Mouse (Mus musculus) liver, embryonic 12.5 days (tissue): Measurements from ENCODE around the gene Acbd3. TPM values are rescaled to one million over a fixed set of nuclear protein-coding genes. Genes with fewer than 3 reads are reported as not detected.

ENCODE experiments used
- ATAC-seq: fragments of 200-750 bp; cut with Nextera tagmentation; 2 replicates; pipeline ENCODE4 v1.8.0; 2017; ENCODE audit warnings: moderate number of reproducible peaks, mild to moderate bottlenecking, moderate library complexity
- H3K27ac ChIP-seq: fragments of 300-500 bp; sonication (generic); 2 replicates; pipeline ENCODE4 v1.5.1; 2016; ENCODE audit warnings: mild to moderate bottlenecking
- H3K27me3 ChIP-seq: fragments of 300-500 bp; sonication (generic); replicated peaks from 2 replicates; pipeline ENCODE4 v1.6.1; 2016; ENCODE audit warnings: mild to moderate bottlenecking, moderate library complexity
- H3K36me3 ChIP-seq: fragments of 300-500 bp; sonication (generic); 2 replicates; pipeline ENCODE4 v1.6.1; 2016; ENCODE audit warnings: mild to moderate bottlenecking, moderate library complexity
- H3K4me1 ChIP-seq: fragments of 300-500 bp; sonication (generic); 2 replicates; pipeline ENCODE4 v1.6.1; 2016
- H3K4me2 ChIP-seq: fragments of 300-500 bp; sonication (generic); 2 replicates; pipeline ENCODE4 v1.6.1; 2016; ENCODE audit warnings: mild to moderate bottlenecking, moderate library complexity
- H3K4me3 ChIP-seq: fragments of 300-500 bp; sonication (generic); 2 replicates; pipeline ENCODE4 v1.5.1; 2016; ENCODE audit warnings: mild to moderate bottlenecking, moderate library complexity
- H3K9ac ChIP-seq: fragments of 300-500 bp; sonication (generic); 2 replicates; pipeline ENCODE4 v1.6.1; 2016; ENCODE audit warnings: mild to moderate bottlenecking, moderate library complexity
- H3K9me3 ChIP-seq: fragments of 300-500 bp; sonication (generic); replicated peaks from 2 replicates; pipeline ENCODE4 v1.6.1; 2016; ENCODE audit warnings: mild to moderate bottlenecking, moderate library complexity
- WGBS: fragments of 180-500 bp; shearing (Covaris S2); methylation state at CpG from one replicate; pipeline ENCODE4 v1.1.7; 2016; ENCODE audit not compliant: insufficient replicate concordance; 5-methylcytosine and 5-hydroxymethylcytosine counted together
- polyA plus RNA-seq: library from polyadenylated mRNA; unstranded; fragments of >200 nt; fragmentation: Nextera tagmentation; extraction: Ambion mirVana; gene quantifications from 2 replicates; pipeline ENCODE4 v1.2.1, GENCODE M21; 2016

Acbd3 gene
- polyA plus RNA-seq, 1 experiment from 2014 or later = 13.9 TPM

DNA sequence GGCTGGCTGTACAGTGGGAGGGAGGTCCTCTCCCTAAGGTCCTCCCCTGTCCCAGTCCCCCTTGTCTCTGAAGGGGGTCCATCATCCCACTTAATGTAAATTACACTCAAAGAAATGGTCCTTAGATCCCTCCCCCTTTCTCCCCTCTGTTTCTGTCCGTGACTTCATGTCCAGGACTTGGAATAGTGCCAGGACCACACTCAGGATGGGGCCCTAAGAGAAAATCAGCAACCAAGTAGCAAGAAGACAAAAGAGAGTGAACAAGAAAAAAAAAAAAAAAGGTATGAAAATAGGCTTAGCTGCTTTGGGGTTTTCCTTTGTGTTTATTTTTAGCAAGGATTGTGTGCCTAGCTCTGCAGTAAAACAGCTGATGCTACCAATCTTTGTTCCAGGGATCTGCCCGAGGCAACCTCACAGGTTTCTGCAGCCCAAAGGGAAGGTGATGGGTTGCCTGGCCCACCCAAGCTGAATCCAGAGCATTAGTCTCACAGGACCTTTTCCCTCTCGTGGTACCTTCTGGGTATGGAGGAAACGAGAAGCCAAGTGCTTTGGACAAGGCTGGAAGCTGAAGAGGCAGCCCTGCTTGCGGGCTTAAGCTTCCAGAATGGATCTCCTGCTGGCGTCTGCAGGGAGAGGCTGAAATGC is 50.1 kb downstream of the Acbd3 start:
- Histone ChIP-seq H3K4me2 (no peak overlapping the region), H3K4me1 (peaks cover 38% of the 10 kb centered on the region), H3K27me3 (peaks cover 21% of the 10 kb centered on the region; the same call in 1 of the 2 replicates), H3K27ac (no peak overlapping the region), H3K9ac (no peak overlapping the region), H3K36me3 (no peaks in the 10 kb centered on the region), H3K9me3 (peaks cover 6% of the 10 kb centered on the region), H3K4me3 (no peak overlapping the region)
- no peak for ATAC-seq
- 67% methylated on average over 6 of the region's 6 CpGs for WGBS

DNA sequence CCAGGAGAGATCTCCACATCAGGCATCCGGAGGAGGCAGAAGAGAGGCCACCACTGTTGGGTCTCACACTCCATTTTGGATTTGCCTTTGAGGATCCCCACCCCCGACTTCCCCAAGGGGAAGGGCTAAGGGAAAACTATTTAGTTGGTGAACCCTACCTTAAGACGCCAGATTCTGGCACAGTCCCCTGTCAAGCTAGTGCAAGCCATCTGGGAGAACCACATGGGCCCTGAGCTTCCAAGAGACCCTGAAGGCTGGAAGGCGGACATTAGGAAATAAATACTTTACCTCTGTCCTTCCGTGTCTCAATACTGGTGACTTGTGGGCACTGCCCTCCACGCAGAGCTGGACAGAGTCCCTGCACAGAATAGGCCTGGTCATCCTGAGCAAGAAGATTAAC is 50.7 kb downstream of the Acbd3 start:
- H3K36me3 ChIP-seq = no peaks in the 10 kb centered on the region
- 79% methylated on average over 6 of the region's 6 CpGs for WGBS
- ATAC-seq = no peak
- H3K27me3 ChIP-seq = peaks cover 21% of the 10 kb centered on the region; the same call in 1 of the 2 replicates
- H3K4me2 ChIP-seq = peak overlapping the region; percentile 92; the same call in 1 of the 2 replicates
- H3K27ac ChIP-seq = no peak overlapping the region
- H3K4me3 ChIP-seq = no peak overlapping the region
- H3K4me1 ChIP-seq = peaks cover 32% of the 10 kb centered on the region
- H3K9ac ChIP-seq = no peak overlapping the region
- peaks cover 6% of the 10 kb centered on the region for H3K9me3 ChIP-seq

- ATAC-seq = peak; percentile 22
- WGBS = 6% methylated on average over 10 of the region's 10 CpGs
- H3K27me3 ChIP-seq = peaks cover 17% of the 10 kb centered on the region; the same call in 1 of the 2 replicates
- H3K27ac ChIP-seq = peak overlapping the region; percentile 86
- peaks cover 28% of the 10 kb centered on the region for H3K4me1 ChIP-seq
- no peaks in the 10 kb centered on the region for H3K36me3 ChIP-seq
- H3K4me3 ChIP-seq = peak overlapping the region; percentile 68
- H3K9me3 ChIP-seq = peaks cover 6% of the 10 kb centered on the region
- peak overlapping the region; percentile 76 for H3K9ac ChIP-seq
- peak overlapping the region; percentile 92 for H3K4me2 ChIP-seq
Measured at GRCm38 (mm10) chr1:180777289-180777659, 51.4 kb downstream of the Acbd3 start.

DNA sequence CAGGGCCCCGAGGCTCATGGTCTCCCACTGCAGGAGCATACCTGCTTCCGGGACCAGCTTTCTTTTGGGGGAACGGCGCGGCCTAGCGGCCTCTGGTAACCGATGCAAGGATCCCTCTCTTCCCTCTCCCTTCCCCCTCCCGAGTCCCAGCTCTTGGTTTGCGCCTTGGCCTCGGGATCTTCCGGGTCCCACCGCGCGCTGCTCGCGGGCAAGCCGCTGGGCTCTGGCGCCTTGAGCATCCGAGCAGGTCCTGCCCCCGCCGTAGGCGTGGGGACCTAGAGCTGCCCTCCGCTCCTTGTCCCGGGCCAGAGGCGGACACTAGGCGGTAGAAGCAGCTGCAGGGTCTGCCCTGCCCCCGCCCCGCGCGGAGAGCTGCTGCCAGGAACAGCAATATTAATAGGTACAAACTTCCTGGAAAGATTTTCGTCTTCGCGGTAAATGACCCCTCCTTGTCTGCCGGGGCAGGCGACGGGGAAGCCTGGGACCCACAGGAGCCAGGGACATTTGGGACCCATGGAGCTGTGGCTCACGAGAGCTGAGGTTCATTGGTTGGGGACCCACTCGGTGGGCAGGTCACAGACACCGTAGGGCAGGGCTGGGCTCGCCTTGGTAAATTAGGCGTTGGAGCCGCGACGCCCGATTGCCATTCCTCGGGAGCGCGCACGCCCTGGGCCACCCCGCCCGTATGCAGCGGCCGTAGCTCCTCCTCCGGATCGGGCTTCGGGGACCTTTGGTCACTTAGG is 52.0 kb downstream of the Acbd3 start:
- peak; percentile 86 for ATAC-seq

DNA sequence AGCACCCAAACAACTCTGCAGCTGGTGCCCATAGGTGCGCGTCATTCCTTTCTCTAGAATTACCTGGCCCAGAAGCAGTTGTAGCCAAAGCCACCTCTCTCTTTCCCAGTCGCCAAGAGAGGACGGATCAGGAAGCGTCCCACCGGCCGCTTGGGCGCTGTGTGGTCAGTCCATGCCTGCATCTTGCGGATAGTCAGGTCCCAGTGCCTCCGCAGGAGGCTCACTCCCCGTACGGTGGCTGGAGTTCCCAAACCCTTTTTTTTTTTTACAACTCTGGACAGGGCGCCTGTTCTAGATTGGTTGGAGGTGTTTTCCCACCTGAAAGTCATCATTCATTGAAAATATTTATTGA is 52.5 kb downstream of the Acbd3 start:
- peak; percentile 38; the same call in 1 of the 2 replicates for ATAC-seq
- WGBS = 2% methylated on average over 13 of the region's 13 CpGs
- Histone ChIP-seq H3K36me3 (no peaks in the 10 kb centered on the region), H3K9ac (peak overlapping the region; percentile 76), H3K27ac (peak overlapping the region; percentile 86; the same call in 1 of the 2 replicates), H3K4me2 (peak overlapping the region; percentile 92), H3K4me1 (peaks cover 28% of the 10 kb centered on the region), H3K4me3 (peak overlapping the region; percentile 68), H3K27me3 (peaks cover 17% of the 10 kb centered on the region; the same call in 1 of the 2 replicates), H3K9me3 (peaks cover 6% of the 10 kb centered on the region)

More for the DNA sequence above, 52.0 kb downstream of the Acbd3 start:
- WGBS = under 1% methylated on average over 56 of the region's 56 CpGs
- Histone ChIP-seq H3K4me3 (peak overlapping the region; percentile 68), H3K9ac (peak overlapping the region; percentile 76), H3K9me3 (peaks cover 6% of the 10 kb centered on the region), H3K4me2 (peak overlapping the region; percentile 92), H3K27ac (peak overlapping the region; percentile 86), H3K4me1 (peaks cover 28% of the 10 kb centered on the region), H3K27me3 (peaks cover 17% of the 10 kb centered on the region; the same call in 1 of the 2 replicates), H3K36me3 (no peaks in the 10 kb centered on the region)

GRCm38 (mm10) chr1:180778941-180779340 is 53.1 kb downstream of the Acbd3 start:
- Histone ChIP-seq H3K4me2 (peak overlapping the region; percentile 92), H3K9me3 (peaks cover 6% of the 10 kb centered on the region), H3K4me1 (peaks cover 28% of the 10 kb centered on the region), H3K27ac (no peak overlapping the region), H3K9ac (no peak overlapping the region), H3K36me3 (no peaks in the 10 kb centered on the region), H3K4me3 (no peak overlapping the region), H3K27me3 (peaks cover 17% of the 10 kb centered on the region; the same call in 1 of the 2 replicates)
- no peak for ATAC-seq
- 82% methylated on average over 10 of the region's 10 CpGs for WGBS

- Histone ChIP-seq H3K9ac (no peak overlapping the region), H3K4me3 (no peak overlapping the region), H3K4me2 (no peak overlapping the region), H3K27me3 (peaks cover 17% of the 10 kb centered on the region; the same call in 1 of the 2 replicates), H3K36me3 (no peaks in the 10 kb centered on the region), H3K27ac (no peak overlapping the region), H3K4me1 (peaks cover 28% of the 10 kb centered on the region), H3K9me3 (no peaks in the 10 kb centered on the region)
- no peak for ATAC-seq
- 81% methylated on average over 8 of the region's 8 CpGs for WGBS
Measured at GRCm38 (mm10) chr1:180780291-180780690, 54.4 kb downstream of the Acbd3 start.

DNA sequence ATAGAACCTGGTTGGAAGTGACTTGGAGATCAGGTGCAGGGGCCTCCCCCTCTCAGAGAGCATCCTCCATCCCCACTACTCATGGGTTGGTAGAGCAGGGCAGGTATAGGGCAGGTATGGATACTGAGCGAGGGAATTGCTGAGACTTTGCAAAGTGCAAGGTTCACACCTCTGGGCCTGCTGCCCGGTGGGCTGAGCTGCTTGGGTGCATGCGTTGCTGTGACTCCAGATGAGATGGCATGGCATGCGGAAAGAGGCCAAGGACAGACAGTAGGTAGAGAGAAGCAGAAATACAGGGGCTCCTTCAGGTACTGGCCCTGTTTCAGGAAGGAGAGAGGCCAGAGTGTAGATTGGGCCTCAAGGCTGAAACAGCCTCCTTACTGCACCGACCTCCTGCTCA is 55.4 kb downstream of the Acbd3 start:
- WGBS = 68% methylated on average over 5 of the region's 5 CpGs
- H3K36me3 ChIP-seq = no peaks in the 10 kb centered on the region
- peaks cover 25% of the 10 kb centered on the region for H3K4me1 ChIP-seq
- no peak overlapping the region for H3K27ac ChIP-seq
- no peak overlapping the region for H3K4me2 ChIP-seq
- no peak overlapping the region for H3K9ac ChIP-seq
- peaks cover 22% of the 10 kb centered on the region; the same call in 1 of the 2 replicates for H3K27me3 ChIP-seq
- no peak for ATAC-seq
- no peaks in the 10 kb centered on the region for H3K9me3 ChIP-seq
- H3K4me3 ChIP-seq = no peak overlapping the region

GRCm38 (mm10) chr1:180782906-180783579 is 57.2 kb downstream of the Acbd3 start:
- Histone ChIP-seq H3K27me3 (peaks cover 22% of the 10 kb centered on the region; the same call in 1 of the 2 replicates), H3K4me1 (peaks cover 7% of the 10 kb centered on the region), H3K36me3 (no peaks in the 10 kb centered on the region), H3K4me2 (no peak overlapping the region), H3K4me3 (no peak overlapping the region), H3K9me3 (no peaks in the 10 kb centered on the region), H3K27ac (no peak overlapping the region), H3K9ac (no peak overlapping the region)
- WGBS = 70% methylated on average over 9 of the region's 9 CpGs
- no peak for ATAC-seq

DNA sequence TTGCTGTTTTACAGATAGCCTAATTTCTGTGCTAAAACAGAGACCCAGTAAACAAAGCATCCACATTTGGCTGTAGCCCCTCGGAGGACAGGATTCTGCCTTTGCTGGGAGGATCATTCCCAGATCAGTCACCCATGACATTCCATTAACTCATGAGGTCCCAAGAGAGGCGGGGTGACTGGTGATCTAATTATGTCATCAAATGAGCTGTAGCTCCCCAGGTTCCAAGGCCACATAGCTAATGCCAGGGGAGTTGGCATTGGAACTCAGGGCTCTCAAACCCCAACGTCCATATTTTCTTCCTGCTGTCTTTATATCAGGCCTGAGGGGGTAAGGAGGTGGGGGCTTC is 57.7 kb downstream of the Acbd3 start:
- H3K27me3 ChIP-seq = peaks cover 22% of the 10 kb centered on the region; the same call in 1 of the 2 replicates
- H3K9ac ChIP-seq = no peak overlapping the region
- H3K36me3 ChIP-seq = no peaks in the 10 kb centered on the region
- no peak for ATAC-seq
- no peak overlapping the region for H3K4me3 ChIP-seq
- no peak overlapping the region for H3K4me2 ChIP-seq
- no peaks in the 10 kb centered on the region for H3K9me3 ChIP-seq
- H3K27ac ChIP-seq = no peak overlapping the region
- 53% methylated on average over 3 of the region's 3 CpGs for WGBS
- peaks cover 3% of the 10 kb centered on the region for H3K4me1 ChIP-seq

DNA sequence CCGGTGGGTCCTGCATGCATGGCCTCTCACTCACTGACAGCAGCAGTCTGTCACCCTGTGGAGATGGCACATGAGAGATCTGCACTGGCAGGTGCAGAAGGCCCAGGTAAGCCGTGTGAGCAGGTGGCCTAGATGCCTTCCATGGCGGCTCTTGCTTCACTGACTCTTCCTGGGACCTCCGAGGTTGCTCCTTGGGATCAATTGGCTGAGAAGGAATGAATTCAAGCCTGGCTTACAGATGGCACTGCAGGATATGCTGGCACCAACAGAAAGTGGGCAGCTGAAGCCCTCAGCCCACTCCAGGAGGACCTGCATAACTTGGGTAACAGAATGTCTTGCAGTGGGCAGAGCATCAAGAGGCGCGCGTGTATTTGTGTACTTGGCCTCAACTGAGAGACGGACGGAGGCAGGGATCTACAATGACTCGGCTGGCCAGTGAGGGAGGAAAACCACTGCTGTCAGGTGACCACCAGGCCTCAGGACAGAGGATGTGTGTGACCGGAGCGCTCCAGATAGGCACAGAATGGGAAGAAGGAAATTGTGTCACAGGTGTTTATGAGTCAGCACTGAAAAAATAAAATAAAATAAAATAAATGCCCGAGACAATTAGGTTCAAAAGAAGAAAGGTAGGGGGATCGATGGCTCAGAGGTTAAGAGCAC is 66.1 kb downstream of the Acbd3 start:
- H3K9me3 ChIP-seq = no peaks in the 10 kb centered on the region; the same call in 1 of the 2 replicates
- H3K4me1 ChIP-seq = peaks cover 15% of the 10 kb centered on the region
- H3K4me3 ChIP-seq = no peak overlapping the region
- WGBS = 57% methylated on average over 14 of the region's 14 CpGs
- ATAC-seq = no peak
- H3K27ac ChIP-seq = no peak overlapping the region
- H3K27me3 ChIP-seq = peaks cover 29% of the 10 kb centered on the region; the same call in 1 of the 2 replicates
- H3K9ac ChIP-seq = no peak overlapping the region
- H3K36me3 ChIP-seq = no peaks in the 10 kb centered on the region
- H3K4me2 ChIP-seq = no peak overlapping the region
